Mouse (Mus musculus): ENCODE results near the gene Slc6a9.

DNA sequence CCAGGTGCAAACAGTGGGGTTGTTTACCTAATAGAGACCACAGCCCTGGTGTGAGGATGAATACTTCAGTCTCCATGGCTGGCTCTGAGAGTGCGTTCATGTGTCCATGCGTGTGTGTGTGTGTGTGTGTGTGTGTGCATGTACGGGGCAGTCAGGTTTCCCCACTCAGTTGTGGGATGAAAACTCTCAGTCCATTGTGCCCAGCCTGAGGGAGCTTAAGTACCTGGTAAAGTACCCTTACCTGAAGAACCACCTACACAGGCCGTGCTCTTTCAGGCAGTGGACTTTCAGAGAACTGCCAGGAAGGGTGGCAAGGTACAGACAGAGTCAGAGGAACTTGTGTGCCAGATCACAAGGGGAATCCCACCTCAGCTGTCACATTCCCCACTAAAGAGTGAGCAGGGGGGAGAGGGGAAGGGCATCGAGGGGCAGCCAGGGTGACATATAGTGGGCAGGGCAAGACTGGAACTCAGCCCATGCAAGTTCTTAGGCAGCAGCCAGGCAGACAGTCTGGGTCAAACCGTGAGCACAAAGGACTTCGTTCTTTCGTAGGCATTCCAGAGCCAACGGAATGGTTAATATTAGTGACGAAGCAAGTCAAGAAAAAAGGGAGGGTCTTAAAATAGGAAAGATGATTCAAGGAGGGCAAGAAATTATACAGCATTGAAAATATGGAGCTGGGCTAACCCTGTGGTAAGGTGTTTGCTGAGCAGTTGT, 18.0 kb downstream of the Slc6a9 start:
- TF ChIP-seq POLR2A (IDR thresholded peaks at IDR 0.05; ENCODE audit: insufficient read length, low read depth), result no peak
- no peak for TF ChIP-seq MYOD1 (IDR thresholded peaks at IDR 0.05; ENCODE audit: control insufficient read depth in 1 of 3, insufficient read length in 2 of 3, low read depth in 2 of 3)

Measured in myocyte (in vitro differentiated cells).